In the genomic region with DNA sequence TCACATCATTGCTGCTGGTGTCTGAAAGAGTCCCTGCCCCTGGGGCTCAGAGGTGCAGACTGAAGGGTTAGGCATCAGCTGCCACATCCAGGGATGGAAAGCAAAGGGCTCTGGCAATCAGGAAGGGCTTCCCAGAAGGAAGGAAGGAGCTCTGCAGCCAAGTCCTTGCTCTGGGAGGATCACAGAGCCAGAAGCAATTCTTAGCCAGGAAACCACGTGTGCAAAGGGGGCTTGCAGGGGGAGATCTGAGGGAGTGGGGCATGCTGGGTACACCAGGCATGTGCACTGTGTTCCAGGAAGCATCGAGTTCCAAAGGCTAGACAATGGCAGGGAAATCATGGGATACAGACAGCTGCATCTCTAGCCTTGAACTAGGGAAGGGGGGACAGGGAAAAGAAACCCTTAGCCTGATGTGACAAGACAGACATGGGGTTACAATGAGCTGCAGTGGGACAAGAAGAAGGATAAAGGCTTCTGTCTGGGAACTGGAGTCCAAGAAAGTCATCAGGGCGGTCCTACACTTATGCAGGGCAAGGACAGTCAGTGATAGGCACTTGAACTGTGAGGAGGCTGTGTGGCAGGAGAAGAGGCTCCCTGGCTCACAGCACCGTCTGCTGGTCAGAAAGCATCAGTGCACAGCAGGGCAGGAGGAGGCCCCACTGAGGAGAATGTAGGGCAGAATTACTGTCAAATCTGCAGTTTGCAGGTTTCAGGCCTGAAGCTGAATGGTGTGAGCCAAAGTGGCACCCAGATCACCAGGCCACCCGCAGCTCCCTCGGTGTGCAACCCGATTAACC, we compare ENCODE assay signal across 10 mouse cellular contexts. TPM values are rescaled to one million over a fixed set of nuclear protein-coding genes. Genes with fewer than 3 reads are reported as not detected.
DNase-seq lines count a peak whose midpoint lies in the region; ATAC-seq lines count a peak whose summit lies in the region.
"Not testable (repeated sequence)": the region's sequence is repeated elsewhere in the genome, so short reads cannot be mapped to it uniquely, and the experiment has no call there.
"Had no signal": no experiment of that assay in that cellular context is flagged by ENCODE, and none has a peak within 500 bp of the region (broad histone marks: within the 10 kb centered on the region; RNA-seq: fewer than 3 reads in every experiment).

No protein-coding gene starts in this region.

- H3K36me3 ChIP-seq in intestine, embryonic 14.5 days (ENCODE audit: control insufficient read depth, insufficient read depth, low read length) = not testable (repeated sequence)

- 38% methylated on average over 7 of the region's 7 CpGs for WGBS in intestine, embryonic 14.5 days

- not testable (repeated sequence) for H3K4me1 ChIP-seq in intestine, embryonic 14.5 days (replicated peaks; ENCODE audit: control insufficient read depth, insufficient read depth, low read length)

- not testable (repeated sequence) for H3K9ac ChIP-seq in intestine, embryonic 14.5 days (ENCODE audit: low read length)

- peak; percentile 70 to 90 for DNase-seq in adrenal gland, adult (ENCODE audit: inconsistent age in 2 of 2, low spot score in 1 of 2)
- DNase-seq in gastrocnemius, postnatal 10 days = peak; percentile 64
- DNase-seq in intestine, embryonic 14.5 days (ENCODE audit: low spot score) = peak; percentile 57
- DNase-seq in left cerebral cortex, adult 8-10 months (ENCODE audit: low spot score in 2 of 2) = peak; percentile 28 to 46
- DNase-seq in lung, postnatal 36 days = peak; percentile 59
- DNase-seq in right cerebral cortex, postnatal 14 days = peak; percentile 65
- peak; percentile 52 to 65 for DNase-seq in urinary bladder, postnatal 4 days (ENCODE audit: low spot score in 2 of 2)

- H3K4me2 ChIP-seq in intestine, embryonic 14.5 days (ENCODE audit: low read length) = not testable (repeated sequence)

- H3K4me3 ChIP-seq in intestine, embryonic 14.5 days (ENCODE audit: low read depth, low read length) = not testable (repeated sequence)

- H3K9me3 ChIP-seq in intestine, embryonic 14.5 days (ENCODE audit: control insufficient read depth, low read length) = not testable (repeated sequence)

- H3K27ac ChIP-seq in intestine, embryonic 14.5 days (ENCODE audit: low read depth) = not testable (repeated sequence)

- ATAC-seq in common myeloid progenitor, adult 5-6 weeks (replicated peaks; ENCODE audit: low read depth, poor library complexity, severe bottlenecking) = peak; percentile 95
- not testable (repeated sequence) for ATAC-seq in intestine, embryonic 14.5 days (replicated peaks; ENCODE audit: low FRiP score, low TSS enrichment, low read depth)

- H3K27me3 ChIP-seq in intestine, embryonic 14.5 days (replicated peaks; ENCODE audit: control insufficient read depth, insufficient read depth, low read length) = not testable (repeated sequence)

RNA-seq across cellular contexts. Expression of a gene that starts 14.3 kb away (rescaled TPM):
- total RNA-seq in common myeloid progenitor, adult 5-6 weeks (2017) = 18.1 and 33.5 TPM in 2 replicates
- 1 to 10 TPM; 4.0 to 4.4 TPM for total RNA-seq in gastrocnemius, postnatal 10 days (2021)
- 1.4 and 1.8 TPM in 2 replicates for polyA plus RNA-seq in intestine, embryonic 14.5 days (2014; fragmentation: Nextera tagmentation; extraction: Ambion mirVana)
- 1 to 10 TPM in 3 of 4 experiments, under 1 TPM in 1; 0.83 to 5.7 (median 2.2) TPM for total RNA-seq in left cerebral cortex, adult 8-10 months (2022)

RNA-seq across cellular contexts. Expression of a gene that starts 34.3 kb away (rescaled TPM):
- total RNA-seq in common myeloid progenitor, adult 5-6 weeks (2017) = 1.2 and 2.4 TPM in 2 replicates
- 1 to 10 TPM; 2.3 to 2.4 TPM for total RNA-seq in gastrocnemius, postnatal 10 days (2021)
- 0.15 and 0.22 TPM in 2 replicates for polyA plus RNA-seq in intestine, embryonic 14.5 days (2014; fragmentation: Nextera tagmentation; extraction: Ambion mirVana)
- total RNA-seq in left cerebral cortex, adult 8-10 months (2022) = 1 to 10 TPM in 2 of 4 experiments, under 1 TPM in 2; 0.27 to 3.0 (median 1.2) TPM

RNA-seq across cellular contexts. Expression of a gene that starts 55.9 kb away (rescaled TPM):
- not detected in 2 replicates for total RNA-seq in common myeloid progenitor, adult 5-6 weeks (2017)
- total RNA-seq in gastrocnemius, postnatal 10 days (2021) = not detected
- not detected in 2 replicates for polyA plus RNA-seq in intestine, embryonic 14.5 days (2014; fragmentation: Nextera tagmentation; extraction: Ambion mirVana)
- total RNA-seq in left cerebral cortex, adult 8-10 months (2022) = not detected
- polyA plus RNA-seq: forebrain, embryonic 13.5 days; midbrain, embryonic 15.5 days had no signal
